Mouse (Mus musculus) G1E (cell line): ENCODE results near the gene Fam47e.

Source experiments
- CTCF ChIP-seq: IDR thresholded peaks from 2 replicates; pipeline ENCODE4 v1.5.1; 2012; ENCODE audit warnings: low read depth, low read length, inconsistent platforms, mixed read lengths
- GATA1 ChIP-seq: IDR thresholded peaks from 2 replicates; pipeline ENCODE4 v1.6.1; 2012; ENCODE audit warnings: borderline replicate concordance, low read length, inconsistent platforms, mixed read lengths
- GATA2 ChIP-seq: IDR thresholded peaks from 2 replicates; pipeline ENCODE4 v1.6.1; 2012; ENCODE audit warnings: low read depth, low read length, inconsistent platforms, borderline replicate concordance
- POLR2AphosphoS5 ChIP-seq: IDR thresholded peaks from 2 replicates; pipeline ENCODE4 v1.6.1; 2012; ENCODE audit warnings: low read depth, low read length, inconsistent platforms; ENCODE audit not compliant: insufficient replicate concordance
- TAL1 ChIP-seq: conservative IDR thresholded peaks from 2 replicates; pipeline ENCODE4 v1.6.1; 2012; ENCODE audit warnings: low read depth, low read length, inconsistent platforms, mixed read lengths

DNA sequence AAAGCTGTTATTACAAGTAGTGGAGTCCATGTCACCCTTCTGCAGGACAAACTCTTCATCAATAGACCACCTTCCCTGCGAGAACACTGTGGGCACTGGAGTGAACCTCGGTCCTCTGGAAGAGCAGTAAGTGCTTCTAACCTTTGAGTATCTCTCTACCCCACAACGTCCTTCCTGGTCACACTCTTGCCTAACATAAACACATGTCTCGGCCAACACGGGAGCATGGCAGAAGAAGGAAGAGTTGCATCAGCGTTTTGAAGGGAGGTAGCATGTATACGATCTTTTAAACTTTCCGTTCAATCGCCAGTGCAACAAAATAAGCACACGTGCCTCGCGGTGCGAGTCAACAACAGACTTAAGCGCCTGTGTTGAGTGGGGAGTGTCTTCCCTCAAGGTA, 24.7 kb downstream of the Fam47e start:
- TF ChIP-seq CTCF (no peak), GATA1 (no peak), POLR2AphosphoS5 (no peak), TAL1 (no peak), GATA2 (no peak)
